Mouse (Mus musculus) forebrain, embryonic 13.5 days (tissue): ENCODE data around the gene Vmn1r201. TPM values are rescaled to one million over a fixed set of nuclear protein-coding genes. Genes with fewer than 3 reads are reported as not detected.

ENCODE experiments used
- ATAC-seq: fragments of 200-750 bp; cut with Nextera tagmentation; 2 replicates; pipeline ENCODE4 v1.8.0; 2017
- H3K27ac ChIP-seq: fragments of 300-500 bp; sonication (generic); 2 replicates; pipeline ENCODE4 v1.5.1; 2015; ENCODE audit warnings: inconsistent platforms, mild to moderate bottlenecking, moderate library complexity
- H3K27me3 ChIP-seq: fragments of 300-500 bp; sonication (generic); 2 replicates; pipeline ENCODE4 v1.6.1; 2015; ENCODE audit warnings: mild to moderate bottlenecking, inconsistent platforms
- H3K36me3 ChIP-seq: fragments of 300-500 bp; sonication (generic); 2 replicates; pipeline ENCODE4 v1.6.1; 2015; ENCODE audit warnings: mild to moderate bottlenecking, inconsistent platforms; ENCODE audit not compliant: poor library complexity, severe bottlenecking
- H3K4me1 ChIP-seq: fragments of 300-500 bp; sonication (generic); 2 replicates; pipeline ENCODE4 v1.6.1; 2015; ENCODE audit warnings: inconsistent platforms
- H3K4me2 ChIP-seq: fragments of 300-500 bp; sonication (generic); 2 replicates; pipeline ENCODE4 v1.6.1; 2015; ENCODE audit warnings: inconsistent platforms, mild to moderate bottlenecking, moderate library complexity
- H3K4me3 ChIP-seq: fragments of 300-500 bp; sonication (generic); 2 replicates; pipeline ENCODE4 v1.5.1; 2015; ENCODE audit warnings: mild to moderate bottlenecking, inconsistent platforms
- H3K9ac ChIP-seq: fragments of 300-500 bp; sonication (generic); 2 replicates; pipeline ENCODE4 v1.6.1; 2015; ENCODE audit warnings: mild to moderate bottlenecking, inconsistent platforms
- H3K9me3 ChIP-seq: fragments of 300-500 bp; sonication (generic); replicated peaks from 2 replicates; pipeline ENCODE4 v1.6.1; 2016; ENCODE audit warnings: inconsistent platforms
- WGBS: fragments of 180-500 bp; shearing (Covaris S2); methylation state at CpG from one replicate; pipeline ENCODE4 v1.1.7; 2015; 5-methylcytosine and 5-hydroxymethylcytosine counted together
- polyA plus RNA-seq: library from polyadenylated mRNA; unstranded; fragments of >200 nt; fragmentation: Nextera tagmentation; extraction: Ambion mirVana; gene quantifications from 2 replicates; pipeline ENCODE4 v1.2.1, GENCODE M21; 2015

The Vmn1r201 gene
- polyA plus RNA-seq, result not detected in 2 replicates

GRCm38 (mm10) chr13:22471623-22472022 is at the start of gene Vmn1r201:
TSS of gene Vmn1r201 (plus strand) at chr13:22471923.
- Histone ChIP-seq H3K9ac (no peak within 1 kb of the TSS), H3K4me3 (no peak within 1 kb of the TSS), H3K4me2 (no peak within 1 kb of the TSS), H3K4me1 (no peaks in the 10 kb centered on the region), H3K9me3 (no peaks in the 10 kb centered on the region), H3K27me3 (no peaks in the 10 kb centered on the region), H3K27ac (no peak within 1 kb of the TSS), H3K36me3 (no peaks in the 10 kb centered on the region)
- 77% methylated on average over 1 of the region's 1 CpGs for WGBS
- no peak for ATAC-seq

- Histone ChIP-seq H3K9me3 (no peaks in the 10 kb centered on the region), H3K27me3 (no peaks in the 10 kb centered on the region), H3K27ac (no peak overlapping the region), H3K9ac (no peak overlapping the region), H3K4me1 (no peaks in the 10 kb centered on the region), H3K36me3 (no peaks in the 10 kb centered on the region), H3K4me3 (no peak overlapping the region), H3K4me2 (no peak overlapping the region)
- ATAC-seq, result no peak
Observed at GRCm38 (mm10) chr13:22455145-22455544, 16.6 kb upstream of the Vmn1r201 start.

GRCm38 (mm10) chr13:22502431-22502830 is 30.7 kb downstream of the Vmn1r201 start:
- Histone ChIP-seq H3K4me1 (no peaks in the 10 kb centered on the region), H3K9me3 (no peaks in the 10 kb centered on the region), H3K9ac (no peak overlapping the region), H3K27me3 (no peaks in the 10 kb centered on the region), H3K27ac (no peak overlapping the region), H3K4me2 (no peak overlapping the region), H3K36me3 (no peaks in the 10 kb centered on the region), H3K4me3 (no peak overlapping the region)
- 69% methylated on average over 3 of the region's 3 CpGs for WGBS
- ATAC-seq, result no peak

GRCm38 (mm10) chr13:22505281-22505680 is 33.6 kb downstream of the Vmn1r201 start, which contains the start of gene Vmn1r202:
TSS of gene Vmn1r202 (minus strand) at chr13:22505381.
- ATAC-seq, result no peak
- H3K36me3 ChIP-seq, result no peaks in the 10 kb centered on the region

GRCm38 (mm10) chr13:22517814-22518213 is 46.1 kb downstream of the Vmn1r201 start, which contains the start of gene Vmn1r203:
TSS of gene Vmn1r203 (plus strand) at chr13:22518114.
- no peaks in the 10 kb centered on the region for H3K36me3 ChIP-seq
- no peaks in the 10 kb centered on the region for H3K27me3 ChIP-seq
- ATAC-seq, result no peak

More at GRCm38 (mm10) chr13:22505281-22505680, 33.6 kb downstream of the Vmn1r201 start, which contains the start of gene Vmn1r202:
- H3K9me3 ChIP-seq, result no peaks in the 10 kb centered on the region
- no peaks in the 10 kb centered on the region for H3K27me3 ChIP-seq
- no peaks in the 10 kb centered on the region for H3K4me1 ChIP-seq
- no peak within 1 kb of the TSS for H3K4me2 ChIP-seq
- no peak within 1 kb of the TSS for H3K9ac ChIP-seq
- no peak within 1 kb of the TSS for H3K4me3 ChIP-seq
- no peak within 1 kb of the TSS for H3K27ac ChIP-seq

More at GRCm38 (mm10) chr13:22517814-22518213, 46.1 kb downstream of the Vmn1r201 start, which contains the start of gene Vmn1r203:
- Histone ChIP-seq H3K4me2 (no peak within 1 kb of the TSS), H3K4me1 (no peaks in the 10 kb centered on the region), H3K27ac (no peak within 1 kb of the TSS), H3K9me3 (no peaks in the 10 kb centered on the region), H3K4me3 (no peak within 1 kb of the TSS), H3K9ac (no peak within 1 kb of the TSS)

Other genes with a start within 250 kb of the Vmn1r201 start
- not detected in 2 replicates for gene Vmn1r193, start 248.8 kb upstream of the Vmn1r201 start, polyA plus RNA-seq
- gene Vmn1r194, start 227.7 kb upstream of the Vmn1r201 start, polyA plus RNA-seq, result not detected in 2 replicates
- gene Vmn1r195, start 201.4 kb upstream of the Vmn1r201 start, polyA plus RNA-seq, result not detected in 2 replicates
- gene Vmn1r196, start 182.0 kb upstream of the Vmn1r201 start, polyA plus RNA-seq, result not detected in 2 replicates
- gene Vmn1r197, start 147.3 kb upstream of the Vmn1r201 start, polyA plus RNA-seq, result not detected in 2 replicates
- not detected in 2 replicates for gene Vmn1r198, start 121.6 kb upstream of the Vmn1r201 start, polyA plus RNA-seq
- gene Vmn1r199, start 92.1 kb upstream of the Vmn1r201 start, polyA plus RNA-seq, result not detected in 2 replicates
- not detected in 2 replicates for gene Vmn1r200, start 81.5 kb upstream of the Vmn1r201 start, polyA plus RNA-seq
- gene Vmn1r202, start 33.5 kb downstream of the Vmn1r201 start, polyA plus RNA-seq, result not detected in 2 replicates
- gene Vmn1r203, start 46.2 kb downstream of the Vmn1r201 start, polyA plus RNA-seq, result not detected in 2 replicates
- not detected in 2 replicates for gene Vmn1r204, start 81.3 kb downstream of the Vmn1r201 start, polyA plus RNA-seq
- gene Vmn1r205, start 121.1 kb downstream of the Vmn1r201 start, polyA plus RNA-seq, result not detected in 2 replicates
- gene Vmn1r206, start 152.3 kb downstream of the Vmn1r201 start, polyA plus RNA-seq, result not detected in 2 replicates